Mouse (Mus musculus): ENCODE results near the gene Ptpn9. TPM values are rescaled to one million over a fixed set of nuclear protein-coding genes. Genes with fewer than 3 reads are reported as not detected.

Gene Ptpn9
- polyA plus RNA-seq, 1 experiment from 2014 or later, result 20.7 TPM

DNA sequence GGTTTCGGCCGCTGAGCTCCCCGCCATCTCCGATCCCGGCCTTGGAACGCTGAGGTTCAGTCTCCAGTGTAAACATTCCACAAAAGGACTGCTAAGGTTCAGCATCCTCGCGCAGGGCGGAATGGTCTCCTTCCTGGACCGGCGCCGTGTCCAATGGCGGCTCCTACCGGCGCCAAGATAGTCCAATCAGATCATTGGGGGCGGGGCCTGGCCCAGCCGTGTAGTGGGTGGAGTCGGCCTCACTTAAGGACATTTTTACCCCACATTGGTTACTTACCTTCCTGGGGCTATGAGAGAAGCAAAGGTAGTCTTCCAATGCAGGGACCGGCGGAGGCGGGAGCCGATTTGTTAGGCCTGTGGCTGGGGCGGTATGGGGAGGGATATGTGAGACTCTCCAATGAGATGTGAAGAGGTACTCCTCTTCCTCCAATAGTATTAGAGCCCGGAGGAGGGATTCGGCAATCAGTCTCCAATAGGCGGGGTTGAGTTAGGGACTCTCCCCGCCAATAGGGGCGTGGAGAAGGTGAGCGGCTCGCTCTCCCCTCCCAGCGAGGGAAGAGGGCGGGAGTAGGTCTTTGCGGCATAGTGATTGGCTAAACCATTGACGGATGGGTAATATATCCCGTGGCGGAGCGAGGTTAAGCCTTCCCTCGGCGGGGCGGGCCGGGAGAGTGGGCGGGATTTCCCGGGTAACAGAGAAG lies 81.1 kb downstream of the Ptpn9 start:
- 0% methylated on average over 43 of the region's 43 CpGs for WGBS
- Histone ChIP-seq H3K27me3 (no peaks in the 10 kb centered on the region), H3K9me3 (replicated peaks) (no peaks in the 10 kb centered on the region), H3K4me1 (peaks cover 34% of the 10 kb centered on the region), H3K27ac (peak overlapping the region; percentile 99), H3K4me3 (peak overlapping the region; percentile 89), H3K36me3 (ENCODE audit: poor library complexity, severe bottlenecking) (no peaks in the 10 kb centered on the region), H3K4me2 (peak overlapping the region; percentile 92), H3K9ac (peak overlapping the region; percentile 88)
- peak; percentile 88 for ATAC-seq

DNA sequence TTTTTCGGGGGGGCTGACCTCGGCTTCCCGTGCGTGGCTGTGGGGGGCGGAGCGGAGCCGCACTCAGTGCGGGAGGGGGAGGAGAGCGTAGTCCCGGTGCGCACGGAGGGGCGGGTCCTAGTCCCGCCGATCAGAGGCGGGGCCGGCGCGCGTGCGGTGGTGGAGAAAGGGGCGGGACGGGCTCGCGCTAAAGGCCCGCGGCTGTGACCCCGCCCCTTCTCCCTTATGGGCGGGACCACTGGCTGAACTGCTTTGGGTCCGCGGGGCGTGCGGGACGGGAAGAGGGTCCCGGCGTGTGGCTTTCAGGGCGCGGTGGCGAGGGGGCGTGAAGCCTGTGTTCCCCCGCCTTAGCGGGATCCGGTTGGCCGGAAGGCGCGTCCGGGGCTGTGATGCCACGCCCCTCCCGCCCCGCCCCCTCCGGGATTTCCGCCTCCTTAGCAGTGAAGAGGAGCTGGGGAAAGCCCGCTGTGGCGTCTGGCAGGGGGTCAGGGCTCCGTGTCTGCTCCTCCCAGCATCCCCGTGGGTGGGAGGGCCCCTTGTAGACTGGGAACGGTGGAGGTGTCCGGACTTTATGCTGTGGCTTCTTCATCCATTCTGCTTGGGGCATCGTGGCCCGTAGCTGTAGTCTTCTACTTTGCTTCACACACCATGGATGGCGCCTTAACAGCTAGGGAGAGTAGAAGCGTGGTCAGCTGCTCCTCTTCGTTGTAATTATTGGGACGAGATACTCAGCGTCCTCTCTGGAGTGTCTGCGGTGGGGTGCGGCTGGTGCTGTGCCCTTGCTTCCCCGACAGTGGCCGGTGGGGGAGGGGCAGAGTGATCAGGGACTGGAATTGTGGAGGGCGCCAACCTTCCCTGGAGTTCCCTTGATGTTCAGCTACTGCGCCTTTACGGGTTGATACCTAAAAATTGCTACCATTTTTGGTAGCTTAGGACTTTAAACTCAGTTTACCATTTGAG lies 82.3 kb downstream of the Ptpn9 start:
- peak; percentile 14 for ATAC-seq
- Histone ChIP-seq H3K9me3 (replicated peaks) (no peaks in the 10 kb centered on the region), H3K4me3 (peak overlapping the region; percentile 89), H3K9ac (peak overlapping the region; percentile 88), H3K4me1 (peaks cover 27% of the 10 kb centered on the region), H3K27me3 (no peaks in the 10 kb centered on the region), H3K4me2 (peak overlapping the region; percentile 92), H3K36me3 (ENCODE audit: poor library complexity, severe bottlenecking) (no peaks in the 10 kb centered on the region), H3K27ac (peak overlapping the region; percentile 99)
- WGBS, result 1% methylated on average over 67 of the region's 72 CpGs

DNA sequence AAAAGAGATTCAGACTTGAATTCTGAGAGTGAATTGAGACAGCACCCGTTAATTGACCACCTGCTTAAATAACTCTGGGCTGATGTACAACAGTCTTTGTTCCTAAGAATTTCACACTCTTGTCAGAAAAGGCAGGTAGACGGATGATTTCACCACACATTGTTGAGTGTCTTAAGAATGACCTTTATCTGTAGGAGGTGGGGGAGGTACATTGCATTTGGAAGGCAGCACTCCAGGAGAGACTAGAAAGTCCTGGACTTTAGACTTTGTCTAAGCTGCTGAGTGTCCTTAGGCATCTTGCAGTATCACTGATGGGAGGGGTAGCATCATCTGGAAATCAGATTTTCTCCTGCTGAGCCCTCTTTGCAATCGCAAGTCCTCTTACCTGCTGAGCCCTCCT lies 87.5 kb downstream of the Ptpn9 start:
- H3K36me3 ChIP-seq (ENCODE audit: poor library complexity, severe bottlenecking), result peaks cover 23% of the 10 kb centered on the region
- no peaks in the 10 kb centered on the region for H3K27me3 ChIP-seq
- no peak overlapping the region for H3K4me2 ChIP-seq
- H3K9me3 ChIP-seq (replicated peaks), result no peaks in the 10 kb centered on the region
- H3K27ac ChIP-seq, result no peak overlapping the region
- H3K9ac ChIP-seq, result no peak overlapping the region
- no peak overlapping the region for H3K4me3 ChIP-seq
- 75% methylated on average over 3 of the region's 3 CpGs for WGBS
- peaks cover 10% of the 10 kb centered on the region for H3K4me1 ChIP-seq
- no peak for ATAC-seq

Other genes starting within 250 kb of the Ptpn9 start
- gene Lingo1, start 198.5 kb upstream of the Ptpn9 start, polyA plus RNA-seq (2015; fragmentation: Nextera tagmentation; extraction: Ambion mirVana), result 10.9 and 13.7 TPM in 2 replicates
- gene Odf3l1, start 130.2 kb upstream of the Ptpn9 start, polyA plus RNA-seq (2015; fragmentation: Nextera tagmentation; extraction: Ambion mirVana), result 0.44 TPM in 1 of 2 replicates, not detected in the other
- gene Cspg4, start 129.9 kb upstream of the Ptpn9 start, polyA plus RNA-seq (2015; fragmentation: Nextera tagmentation; extraction: Ambion mirVana), result 3.0 and 3.1 TPM in 2 replicates
- gene Snx33, start 66.6 kb upstream of the Ptpn9 start, polyA plus RNA-seq (2015; fragmentation: Nextera tagmentation; extraction: Ambion mirVana), result 2.6 TPM in 2 replicates
- gene Imp3, start 57.4 kb upstream of the Ptpn9 start, polyA plus RNA-seq (2015; fragmentation: Nextera tagmentation; extraction: Ambion mirVana), result 86.6 and 89.0 TPM in 2 replicates
- 30.0 and 33.7 TPM in 2 replicates for gene Snupn, start 44.0 kb upstream of the Ptpn9 start, polyA plus RNA-seq (2015; fragmentation: Nextera tagmentation; extraction: Ambion mirVana)
- 33.8 and 43.9 TPM in 2 replicates for gene Sin3a, start 77.1 kb downstream of the Ptpn9 start, polyA plus RNA-seq (2015; fragmentation: Nextera tagmentation; extraction: Ambion mirVana)
- gene Man2c1, start 135.8 kb downstream of the Ptpn9 start, polyA plus RNA-seq (2015; fragmentation: Nextera tagmentation; extraction: Ambion mirVana), result 51.6 and 54.3 TPM in 2 replicates
- 6.5 and 8.2 TPM in 2 replicates for gene Neil1, start 153.4 kb downstream of the Ptpn9 start, polyA plus RNA-seq (2015; fragmentation: Nextera tagmentation; extraction: Ambion mirVana)
- 155 and 164 TPM in 2 replicates for gene Commd4, start 163.4 kb downstream of the Ptpn9 start, polyA plus RNA-seq (2015; fragmentation: Nextera tagmentation; extraction: Ambion mirVana)
- gene Trcg1, start 241.6 kb downstream of the Ptpn9 start, polyA plus RNA-seq (2015; fragmentation: Nextera tagmentation; extraction: Ambion mirVana), result not detected in 2 replicates